18 mouse cellular contexts compared by ENCODE assay signal in genomic region chr11:78170306-78170705, GRCm38 (mm10). TPM values are rescaled to one million over a fixed set of nuclear protein-coding genes. Genes with fewer than 3 reads are reported as not detected.
DNase-seq lines count a peak whose midpoint lies in the region; ATAC-seq and TF ChIP-seq lines count a peak whose summit lies in the region.
"Had no signal": no experiment of that assay in that cellular context is flagged by ENCODE, and none has a peak within 500 bp of the region (broad histone marks: within the 10 kb centered on the region; RNA-seq: fewer than 3 reads in every experiment).

No protein-coding gene starts in this region.

- no peak overlapping the region for H3K4me3 ChIP-seq in limb, embryonic 12.5 days (replicated peaks)
- H3K4me3 ChIP-seq in limb, embryonic 10.5 days, result no peak overlapping the region
- no peak overlapping the region for H3K4me3 ChIP-seq in intestine, embryonic 16.5 days (ENCODE audit: low read length)
- no peak overlapping the region for H3K4me3 ChIP-seq in stomach, postnatal 0 days (ENCODE audit: low read depth, low read length)
- H3K4me3 ChIP-seq: forebrain, embryonic 15.5 days; limb, embryonic 13.5 days; megakaryocyte, embryonic 14.5 days; stomach, embryonic 15.5 days had no signal

- no peaks in the 10 kb centered on the region for H3K27me3 ChIP-seq in limb, embryonic 12.5 days
- H3K27me3 ChIP-seq in limb, embryonic 10.5 days (ENCODE audit: low read depth, poor library complexity, severe bottlenecking), result 0 out of 2 replicates have a peak, but pooled peaks cover 4% of the 10 kb centered on the region
- no peaks in the 10 kb centered on the region for H3K27me3 ChIP-seq in intestine, embryonic 16.5 days (replicated peaks; ENCODE audit: control insufficient read depth, insufficient read depth, low read length)
- no peaks in the 10 kb centered on the region for H3K27me3 ChIP-seq in stomach, postnatal 0 days (ENCODE audit: control insufficient read depth, insufficient read depth, low read length)
- H3K27me3 ChIP-seq: forebrain, embryonic 15.5 days; limb, embryonic 13.5 days; stomach, embryonic 15.5 days had no signal

- WGBS in limb, embryonic 12.5 days, result 90% methylated on average over 15 of the region's 15 CpGs
- WGBS in limb, embryonic 10.5 days, result 92% methylated on average over 15 of the region's 15 CpGs
- 80% methylated on average over 15 of the region's 15 CpGs for WGBS in intestine, embryonic 16.5 days
- WGBS in stomach, postnatal 0 days, result 79% methylated on average over 15 of the region's 15 CpGs

- no peak for ATAC-seq in limb, embryonic 12.5 days (ENCODE audit: insufficient number of reproducible peaks, insufficient read depth, low FRiP score, low TSS enrichment, low read depth)
- 0 out of 2 replicates have a peak, but pooled peaks have one; percentile 14 for ATAC-seq in intestine, embryonic 16.5 days
- peak; percentile 43 for ATAC-seq in stomach, postnatal 0 days (ENCODE audit: low FRiP score, low TSS enrichment)
- ATAC-seq: forebrain, embryonic 15.5 days; lung, postnatal 0 days; midbrain, embryonic 16.5 days had no signal

- no peak for TF ChIP-seq CTCF in stomach, postnatal 0 days (IDR thresholded peaks at IDR 0.05; ENCODE audit: low read depth)

- H3K36me3 ChIP-seq in limb, embryonic 12.5 days, result peaks cover 20% of the 10 kb centered on the region
- H3K36me3 ChIP-seq in limb, embryonic 10.5 days, result peaks cover 36% of the 10 kb centered on the region
- no peaks in the 10 kb centered on the region for H3K36me3 ChIP-seq in intestine, embryonic 16.5 days (ENCODE audit: control insufficient read depth, insufficient read depth, low read length)
- H3K36me3 ChIP-seq in stomach, postnatal 0 days (ENCODE audit: control insufficient read depth, insufficient read depth, low read length), result no peaks in the 10 kb centered on the region
- H3K36me3 ChIP-seq: forebrain, embryonic 15.5 days; stomach, embryonic 15.5 days had no signal

- H3K27ac ChIP-seq in limb, embryonic 12.5 days, result 0 out of 2 replicates have a peak overlapping the region, but pooled peaks have one; percentile 12
- H3K27ac ChIP-seq in limb, embryonic 10.5 days, result no peak overlapping the region
- H3K27ac ChIP-seq in intestine, embryonic 16.5 days (ENCODE audit: low read length), result peak overlapping the region; percentile 40
- no peak overlapping the region for H3K27ac ChIP-seq in stomach, postnatal 0 days (replicated peaks)
- H3K27ac ChIP-seq: forebrain, embryonic 15.5 days; limb, embryonic 13.5 days; stomach, embryonic 15.5 days had no signal

- H3K9me3 ChIP-seq in limb, embryonic 12.5 days, result no peaks in the 10 kb centered on the region
- no peaks in the 10 kb centered on the region for H3K9me3 ChIP-seq in limb, embryonic 10.5 days (replicated peaks)
- no peaks in the 10 kb centered on the region for H3K9me3 ChIP-seq in intestine, embryonic 16.5 days (ENCODE audit: control insufficient read depth, low read length)
- H3K9me3 ChIP-seq in stomach, postnatal 0 days (ENCODE audit: control insufficient read depth, low read length), result no peaks in the 10 kb centered on the region
- H3K9me3 ChIP-seq: forebrain, embryonic 15.5 days; limb, embryonic 13.5 days; megakaryocyte, embryonic 14.5 days; stomach, embryonic 15.5 days had no signal

- DNase-seq in limb, embryonic 10.5 days (ENCODE audit: low spot score), result no peak
- peak; percentile 56 to 67 for DNase-seq in kidney, postnatal 36 days
- peak; percentile 76 for DNase-seq in stomach, postnatal 0 days (ENCODE audit: low spot score)
- DNase-seq in right cerebral cortex, postnatal 10 days (ENCODE audit: low spot score in 2 of 2), result no peak
- DNase-seq in adrenal gland, postnatal 14 days, result no peak
- DNase-seq: adrenal gland, adult 2 months; cerebellum, adult 11 months; cerebellum, postnatal 25 days; heart, postnatal 36 days had no signal

- TF ChIP-seq EP300 in stomach, postnatal 0 days (optimal IDR thresholded peaks at IDR 0.05), result no peak

- peaks cover 16% of the 10 kb centered on the region for H3K4me1 ChIP-seq in limb, embryonic 12.5 days (replicated peaks)
- peaks cover 21% of the 10 kb centered on the region for H3K4me1 ChIP-seq in limb, embryonic 10.5 days
- peaks cover 31% of the 10 kb centered on the region for H3K4me1 ChIP-seq in intestine, embryonic 16.5 days (ENCODE audit: control insufficient read depth, insufficient read depth, low read length)
- no peaks in the 10 kb centered on the region for H3K4me1 ChIP-seq in stomach, postnatal 0 days (replicated peaks; ENCODE audit: control insufficient read depth, insufficient read depth)

- no peak overlapping the region for H3K9ac ChIP-seq in limb, embryonic 12.5 days (replicated peaks)
- no peak overlapping the region for H3K9ac ChIP-seq in intestine, embryonic 16.5 days (ENCODE audit: low read depth, low read length)
- no peak overlapping the region for H3K9ac ChIP-seq in stomach, postnatal 0 days (ENCODE audit: low read length)
- H3K9ac ChIP-seq: forebrain, embryonic 15.5 days; stomach, embryonic 15.5 days had no signal

- no peak overlapping the region for H3K4me2 ChIP-seq in limb, embryonic 12.5 days
- H3K4me2 ChIP-seq in intestine, embryonic 16.5 days (ENCODE audit: low read depth, low read length), result no peak overlapping the region
- H3K4me2 ChIP-seq in stomach, postnatal 0 days (replicated peaks; ENCODE audit: low read depth), result no peak overlapping the region
- H3K4me2 ChIP-seq: forebrain, embryonic 15.5 days; heart, embryonic 11.5 days; limb, embryonic 13.5 days; stomach, embryonic 15.5 days had no signal

RNA-seq across cellular contexts. Expression of gene Traf4, which starts 4.9 kb away (rescaled TPM):
- 115 and 128 TPM in 2 replicates for polyA plus RNA-seq in limb, embryonic 12.5 days (2016; fragmentation: Nextera tagmentation; extraction: Ambion mirVana)
- polyA plus RNA-seq in limb, embryonic 10.5 days (2016; fragmentation: Nextera tagmentation; extraction: Ambion mirVana), result 178 and 181 TPM in 2 replicates
- polyA plus RNA-seq in intestine, embryonic 16.5 days (2015; fragmentation: Nextera tagmentation; extraction: Ambion mirVana), result 73.9 and 79.8 TPM in 2 replicates
- polyA plus RNA-seq in stomach, postnatal 0 days (2015; fragmentation: Nextera tagmentation; extraction: Ambion mirVana), result 22.4 and 26.9 TPM in 2 replicates
- 47.2 and 50.7 TPM in 2 replicates for total RNA-seq in adrenal gland, postnatal 14 days (2021)

RNA-seq across cellular contexts. Expression of gene Nek8, which starts 6.2 kb away (rescaled TPM):
- 18.3 and 20.4 TPM in 2 replicates for polyA plus RNA-seq in limb, embryonic 12.5 days (2016; fragmentation: Nextera tagmentation; extraction: Ambion mirVana)
- 17.3 and 19.9 TPM in 2 replicates for polyA plus RNA-seq in limb, embryonic 10.5 days (2016; fragmentation: Nextera tagmentation; extraction: Ambion mirVana)
- polyA plus RNA-seq in intestine, embryonic 16.5 days (2015; fragmentation: Nextera tagmentation; extraction: Ambion mirVana), result 14.9 and 17.1 TPM in 2 replicates
- polyA plus RNA-seq in stomach, postnatal 0 days (2015; fragmentation: Nextera tagmentation; extraction: Ambion mirVana), result 6.4 and 7.4 TPM in 2 replicates
- 8.5 and 9.0 TPM in 2 replicates for total RNA-seq in adrenal gland, postnatal 14 days (2021)

RNA-seq across cellular contexts. Expression of gene Tlcd1, which starts 6.2 kb away (rescaled TPM):
- 11.6 and 11.9 TPM in 2 replicates for polyA plus RNA-seq in limb, embryonic 12.5 days (2016; fragmentation: Nextera tagmentation; extraction: Ambion mirVana)
- polyA plus RNA-seq in limb, embryonic 10.5 days (2016; fragmentation: Nextera tagmentation; extraction: Ambion mirVana), result 10.0 and 13.1 TPM in 2 replicates
- 39.5 and 44.2 TPM in 2 replicates for polyA plus RNA-seq in intestine, embryonic 16.5 days (2015; fragmentation: Nextera tagmentation; extraction: Ambion mirVana)
- 41.3 and 45.6 TPM in 2 replicates for polyA plus RNA-seq in stomach, postnatal 0 days (2015; fragmentation: Nextera tagmentation; extraction: Ambion mirVana)
- total RNA-seq in adrenal gland, postnatal 14 days (2021), result 36.4 and 46.4 TPM in 2 replicates

RNA-seq across cellular contexts. Expression of gene Rpl23a, which starts 13.1 kb away (rescaled TPM):
- polyA plus RNA-seq in limb, embryonic 12.5 days (2016; fragmentation: Nextera tagmentation; extraction: Ambion mirVana), result 1,381 and 1,432 TPM in 2 replicates
- polyA plus RNA-seq in limb, embryonic 10.5 days (2016; fragmentation: Nextera tagmentation; extraction: Ambion mirVana), result 1,157 and 1,293 TPM in 2 replicates
- polyA plus RNA-seq in intestine, embryonic 16.5 days (2015; fragmentation: Nextera tagmentation; extraction: Ambion mirVana), result 1,166 and 1,241 TPM in 2 replicates
- polyA plus RNA-seq in stomach, postnatal 0 days (2015; fragmentation: Nextera tagmentation; extraction: Ambion mirVana), result 1,145 and 1,168 TPM in 2 replicates
- total RNA-seq in adrenal gland, postnatal 14 days (2021), result 1,759 and 1,890 TPM in 2 replicates

RNA-seq across cellular contexts. Expression of gene Rab34, which starts 17.9 kb away (rescaled TPM):
- polyA plus RNA-seq in limb, embryonic 12.5 days (2016; fragmentation: Nextera tagmentation; extraction: Ambion mirVana), result 149 and 157 TPM in 2 replicates
- polyA plus RNA-seq in limb, embryonic 10.5 days (2016; fragmentation: Nextera tagmentation; extraction: Ambion mirVana), result 139 and 141 TPM in 2 replicates
- 71.0 and 73.4 TPM in 2 replicates for polyA plus RNA-seq in intestine, embryonic 16.5 days (2015; fragmentation: Nextera tagmentation; extraction: Ambion mirVana)
- 59.0 and 61.4 TPM in 2 replicates for polyA plus RNA-seq in stomach, postnatal 0 days (2015; fragmentation: Nextera tagmentation; extraction: Ambion mirVana)
- 89.2 and 92.2 TPM in 2 replicates for total RNA-seq in adrenal gland, postnatal 14 days (2021)

Comparison
In these comparisons a context has a peak if more than half of its experiments do, and no peak if none do; other contexts are left out.
1. H3K27ac ChIP-seq: peak in limb, embryonic 12.5 days (single experiment) and intestine, embryonic 16.5 days (single experiment); none in limb, embryonic 10.5 days (single experiment) and stomach, postnatal 0 days (single experiment).
2. DNase-seq: peak in kidney, postnatal 36 days (2 of 2) and stomach, postnatal 0 days (single experiment); none in limb, embryonic 10.5 days (single experiment), right cerebral cortex, postnatal 10 days (0 of 2) and adrenal gland, postnatal 14 days (single experiment).